Mouse (Mus musculus) lung, postnatal 36 days (tissue): ENCODE results near the gene Mbtps2.
A peak's percentile ranks its signal among the peaks of the same experiment; 100 is the strongest.

Source experiments
- DNase-seq: peaks from one replicate; pipeline ENCODE4 v3.0.0; 2022; ENCODE audit warnings: mixed read lengths

The Mbtps2 gene

DNA sequence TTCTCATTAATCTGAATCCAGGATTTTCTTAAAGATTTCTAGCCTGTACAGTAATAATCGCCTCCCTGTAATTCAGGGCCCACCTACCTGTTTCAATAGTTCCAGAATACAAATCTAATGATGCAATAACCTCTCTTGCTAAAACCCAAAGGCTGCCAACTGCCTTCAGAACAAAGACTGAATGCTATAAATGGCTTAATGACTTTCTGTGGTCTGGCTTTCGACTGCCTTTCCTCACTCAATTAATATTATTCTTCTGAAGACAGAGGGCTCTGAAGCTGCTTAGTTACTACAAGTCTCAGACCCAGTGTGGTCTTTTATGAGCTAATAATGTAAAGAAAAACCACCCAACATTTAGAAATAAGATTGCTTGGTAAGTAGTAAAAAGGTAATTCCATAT, 96.6 kb downstream of the Mbtps2 start:
- no peak for DNase-seq

DNA sequence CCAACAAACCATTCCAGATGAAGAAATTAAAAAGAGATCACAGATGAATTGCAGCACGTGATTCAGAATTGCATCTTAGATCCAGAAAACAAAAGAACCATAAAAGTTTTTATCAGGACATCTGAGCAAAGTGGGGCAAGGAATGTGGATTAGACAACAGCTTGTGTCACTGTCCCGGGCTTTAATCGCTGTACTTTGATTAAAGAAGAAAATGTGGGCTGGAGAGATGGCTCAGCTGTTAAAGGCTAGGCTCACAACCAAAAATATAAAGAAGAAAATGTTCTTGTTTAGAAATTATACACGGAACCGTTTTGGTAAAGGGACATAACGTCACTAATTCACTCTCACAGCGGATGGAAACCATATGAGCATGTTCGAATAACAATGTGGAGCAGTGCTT, 98.5 kb downstream of the Mbtps2 start:
- no peak for DNase-seq

DNA sequence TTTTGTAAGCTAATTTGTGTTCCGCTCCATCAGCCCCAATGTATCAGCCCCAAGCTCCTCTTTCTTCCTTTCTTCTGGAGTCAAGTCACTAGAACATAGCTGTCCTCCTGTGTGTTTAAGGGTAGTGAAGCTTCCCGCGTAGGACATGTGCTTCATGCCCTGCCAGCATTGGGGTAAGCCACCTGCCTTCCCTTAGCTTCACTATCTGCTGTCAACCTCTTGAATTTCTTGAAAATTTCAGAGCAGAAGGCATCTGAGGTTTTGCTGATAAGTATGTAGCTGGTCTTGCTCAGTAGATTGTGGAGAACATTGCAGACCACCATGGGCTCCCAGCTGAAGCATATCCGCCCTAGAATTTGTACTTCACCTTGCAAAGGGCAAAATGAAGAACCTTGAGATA, 105.4 kb downstream of the Mbtps2 start:
- no peak for DNase-seq

DNA sequence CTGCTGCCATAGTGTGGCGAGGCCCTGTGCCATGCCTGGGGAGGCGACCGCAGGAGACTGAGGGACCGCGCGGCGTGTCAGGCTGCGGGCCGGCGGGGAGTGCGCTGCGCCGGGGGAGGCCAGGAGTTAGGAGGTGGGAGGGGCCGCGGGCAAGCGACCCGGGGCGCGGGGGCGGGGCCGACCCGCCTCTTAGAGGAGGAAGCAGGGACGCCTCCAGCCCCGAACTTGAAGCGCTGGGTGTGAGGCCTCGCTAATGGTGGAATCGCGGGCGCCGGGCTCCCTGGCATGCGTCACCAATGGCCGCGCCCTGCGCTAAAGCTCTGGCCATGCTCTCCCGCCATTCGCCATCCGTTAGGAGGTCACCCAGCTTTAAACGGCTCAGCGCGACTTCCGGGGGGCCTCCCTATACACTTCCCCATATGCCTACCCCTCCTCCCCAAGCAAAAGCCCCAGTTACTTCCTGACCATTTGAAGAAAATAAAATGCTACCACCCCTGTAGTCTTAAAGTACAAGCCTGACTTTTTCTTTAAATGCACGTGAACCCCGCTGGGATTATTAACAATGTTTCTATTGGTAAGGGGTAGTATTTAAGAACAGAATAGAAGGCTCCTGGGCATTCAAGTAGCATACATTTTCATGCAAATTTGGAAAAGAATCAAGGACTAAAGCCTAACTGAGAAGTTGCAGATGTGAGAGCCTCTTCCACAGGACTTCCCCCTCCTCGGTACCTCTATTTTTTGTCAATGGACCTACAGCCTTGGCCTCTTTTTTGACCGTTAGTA, 106.4 kb downstream of the Mbtps2 start, which contains the start of gene Sms:
TSS of gene Sms (minus strand) at position 344 of the 783 bp plus-strand sequence.
- peak; percentile 67 for DNase-seq

DNA sequence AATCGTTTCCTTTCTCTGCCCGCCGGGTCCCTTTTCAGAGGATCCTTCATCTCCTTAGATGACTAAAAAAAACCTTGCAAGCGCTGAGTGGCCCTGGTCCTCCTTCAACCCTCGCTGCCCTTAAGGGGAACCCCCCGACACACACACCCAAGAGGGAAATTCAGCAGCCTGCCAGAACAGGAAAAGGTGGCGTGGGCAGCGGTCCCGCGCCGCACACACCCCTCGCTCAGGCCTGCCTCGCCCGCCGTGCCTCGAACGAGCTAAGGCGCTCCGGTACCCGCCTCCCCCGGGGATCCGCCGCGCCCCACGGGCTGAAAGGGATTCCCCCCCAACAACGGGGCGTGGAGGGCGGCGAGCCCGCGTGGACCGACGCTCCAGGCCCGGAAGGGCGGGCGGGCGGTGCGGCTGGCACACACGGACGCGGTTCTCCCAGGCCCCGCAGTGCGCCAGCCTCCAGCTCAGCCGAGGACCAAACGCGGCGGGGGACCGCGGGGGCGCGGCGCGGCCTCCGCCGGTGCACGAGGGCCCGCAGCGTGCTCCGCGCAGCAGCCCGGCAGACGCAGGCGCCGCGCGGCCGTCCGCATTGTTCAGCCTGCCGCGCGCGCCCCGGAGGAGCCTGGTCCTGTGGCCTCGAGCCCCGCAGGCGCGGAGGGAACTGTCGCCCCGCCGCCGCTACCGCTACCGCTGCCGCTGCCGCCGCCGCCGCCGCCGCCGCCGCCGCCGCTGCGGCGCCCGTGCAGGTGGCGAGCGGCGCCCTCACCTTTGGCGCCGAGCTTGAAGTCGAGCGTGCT, 107.2 kb downstream of the Mbtps2 start:
- DNase-seq, result peak; percentile 22

DNA sequence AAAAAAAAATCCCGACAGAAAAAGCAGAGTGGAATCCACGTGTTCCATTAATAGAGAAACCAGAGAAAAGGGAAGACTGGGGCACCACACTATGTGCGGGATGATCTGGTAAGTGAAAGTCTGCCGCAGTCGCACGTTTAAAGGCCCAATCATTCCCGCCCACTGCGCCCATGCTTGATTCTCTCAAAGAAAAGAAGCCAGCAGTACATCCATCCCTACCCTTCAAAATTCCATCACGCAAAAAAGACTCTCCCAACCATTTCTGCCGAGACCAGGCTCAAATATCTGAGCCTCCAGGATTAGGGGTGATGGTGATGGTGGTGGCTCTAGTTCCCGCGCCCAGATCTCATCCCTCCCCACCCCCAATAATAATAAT, 107.8 kb downstream of the Mbtps2 start:
- no peak for DNase-seq

DNA sequence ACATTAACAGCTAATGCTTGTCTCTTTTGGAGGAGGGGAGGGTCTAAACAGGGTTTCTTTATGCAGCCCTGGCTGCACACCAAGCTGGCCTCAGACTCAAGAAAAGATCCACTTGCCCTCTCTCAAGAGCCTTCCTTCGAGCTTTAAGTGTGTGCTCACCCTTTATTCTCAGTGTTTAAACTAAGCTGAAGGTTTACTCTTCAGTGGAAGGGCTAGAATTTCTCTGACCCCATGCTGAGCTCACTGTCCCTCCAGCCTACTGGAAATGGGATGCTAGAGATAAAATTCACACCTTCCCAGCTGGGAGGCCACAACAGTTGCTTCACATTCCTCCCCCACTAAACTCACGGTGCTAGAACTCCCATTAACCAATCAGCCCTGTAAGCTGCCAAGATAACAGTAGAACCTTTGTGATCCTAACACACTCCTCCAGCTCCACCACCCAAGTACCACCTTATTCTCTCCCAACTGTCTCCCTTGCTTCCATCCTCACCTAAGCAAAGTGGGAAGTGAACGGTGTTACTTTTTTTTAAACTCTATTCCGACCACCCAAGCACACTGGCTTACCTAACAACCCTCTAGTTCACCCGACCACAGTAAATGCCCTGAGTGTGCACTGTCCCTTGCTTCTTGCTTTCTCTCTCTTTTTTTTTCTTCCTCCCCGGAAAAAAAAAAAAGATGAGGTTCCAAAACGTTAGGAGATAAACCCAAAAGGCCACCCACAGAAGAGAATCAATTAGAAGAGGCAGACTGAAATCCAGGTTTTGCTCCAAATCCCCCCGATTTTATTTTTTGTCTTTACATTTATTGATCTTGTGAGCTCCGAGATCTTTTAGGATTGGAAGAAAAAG, 108.4 kb downstream of the Mbtps2 start:
- peak; percentile 38 for DNase-seq

DNA sequence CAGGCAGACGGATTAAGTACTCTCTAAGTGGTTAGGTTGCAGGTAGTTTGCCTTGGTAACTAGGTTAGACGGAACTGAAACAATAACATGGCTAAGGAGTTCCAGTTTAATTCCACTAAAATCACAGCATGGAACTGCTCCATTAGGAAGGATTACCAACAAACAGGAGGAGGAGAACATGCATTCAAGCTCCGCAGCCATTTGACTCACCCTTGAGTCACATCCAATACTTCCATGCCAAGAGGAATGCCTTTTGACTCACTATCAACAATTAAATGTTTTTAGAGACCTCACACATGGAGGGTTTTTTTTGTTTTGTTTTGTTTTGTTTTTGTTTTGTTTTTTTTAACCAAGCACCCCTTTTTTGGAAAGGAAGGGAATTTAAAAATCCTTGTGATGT, 109.7 kb downstream of the Mbtps2 start:
- no peak for DNase-seq

DNA sequence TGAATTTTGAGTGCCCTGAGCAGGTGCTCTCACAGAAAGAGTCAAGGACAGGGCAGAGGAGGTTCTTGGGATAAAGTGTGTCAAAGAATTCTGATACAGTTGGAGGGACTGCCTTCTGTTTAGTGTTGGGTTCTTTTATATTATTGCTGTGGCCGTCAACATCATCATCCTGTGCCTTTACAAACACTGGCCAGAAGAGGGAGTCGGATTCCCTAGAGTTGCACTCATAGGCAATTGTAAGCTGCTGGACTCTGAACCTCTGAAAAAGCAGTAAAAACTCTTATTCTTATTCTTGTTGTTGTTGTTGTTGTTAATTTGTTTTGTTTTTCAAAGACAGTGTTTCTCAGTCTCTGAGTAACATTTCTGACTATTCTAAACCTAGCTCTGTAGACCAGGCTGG, 111.8 kb downstream of the Mbtps2 start:
- DNase-seq, result peak; percentile 67
